Mouse (Mus musculus) C2C12 (cell line): ENCODE measurements around the gene Pnkp.

Experiments
- CTCF ChIP-seq: IDR thresholded peaks from one replicate; pipeline ENCODE4 v1.5.1; 2011; ENCODE audit not compliant: control insufficient read depth, insufficient read depth, insufficient read length
- MAX ChIP-seq: IDR thresholded peaks from one replicate; pipeline ENCODE4 v1.6.1; 2011; ENCODE audit warnings: mild to moderate bottlenecking, control low read depth

DNA sequence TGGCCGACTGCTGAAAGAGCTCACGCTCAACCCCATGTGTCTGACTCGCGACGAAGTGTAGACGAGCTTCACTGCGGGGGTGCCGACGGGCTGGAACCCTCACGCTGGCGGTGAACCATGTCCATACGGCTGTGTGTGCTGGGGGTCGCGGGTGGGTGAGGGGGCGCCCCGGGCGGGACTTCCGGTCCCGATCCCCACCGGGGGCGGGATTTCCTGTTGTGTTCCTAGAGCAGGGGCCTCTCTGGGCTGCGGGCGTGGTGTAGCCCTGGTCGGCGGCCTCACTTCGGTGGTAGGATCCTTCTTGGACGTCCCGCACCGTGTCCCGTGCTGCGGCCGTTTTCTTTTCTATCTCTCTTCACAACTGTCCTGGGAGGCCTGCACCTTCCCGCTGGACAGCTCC lies 6.8 kb upstream of the Pnkp start:
- no peak for TF ChIP-seq CTCF
- no peak for TF ChIP-seq MAX
